Mouse (Mus musculus): ENCODE measurements at regions not wholly inside any gene's neighbourhood (a gene's known extent, or its start where the extent isn't known, plus 50 kb on each side); places are given as distances from the start of the nearest gene placed in this dataset.
"Not testable (repeated sequence)": the region's sequence is repeated elsewhere in the genome, so short reads cannot be mapped to it uniquely, and the experiment has no call there.

DNA sequence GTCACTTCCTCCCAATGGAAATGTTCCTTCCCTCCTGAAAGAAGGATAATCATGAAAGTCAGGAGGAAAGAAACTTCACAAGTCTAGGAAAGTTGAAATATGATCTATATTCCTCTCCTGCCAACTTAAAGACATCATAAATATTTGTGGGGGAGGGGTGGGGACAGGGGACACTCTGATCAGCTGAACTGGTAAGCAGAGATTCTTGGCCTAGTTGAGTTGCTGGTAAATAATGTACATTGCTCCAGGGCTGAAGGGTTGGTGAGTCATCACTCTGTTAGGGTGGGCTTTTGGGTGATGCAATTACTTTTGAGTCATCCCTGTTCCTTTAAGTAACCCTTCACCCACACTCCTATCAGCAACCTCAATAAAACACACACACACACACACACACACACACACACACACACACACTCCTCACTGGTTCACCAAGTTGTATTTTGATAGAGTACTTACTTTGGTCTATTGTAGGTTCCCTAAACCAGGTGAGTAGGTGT, 56.0 kb downstream of the Ccdc71l start:
- no peak for ATAC-seq (replicated peaks; ENCODE audit: low read depth, poor library complexity, severe bottlenecking)

DNA sequence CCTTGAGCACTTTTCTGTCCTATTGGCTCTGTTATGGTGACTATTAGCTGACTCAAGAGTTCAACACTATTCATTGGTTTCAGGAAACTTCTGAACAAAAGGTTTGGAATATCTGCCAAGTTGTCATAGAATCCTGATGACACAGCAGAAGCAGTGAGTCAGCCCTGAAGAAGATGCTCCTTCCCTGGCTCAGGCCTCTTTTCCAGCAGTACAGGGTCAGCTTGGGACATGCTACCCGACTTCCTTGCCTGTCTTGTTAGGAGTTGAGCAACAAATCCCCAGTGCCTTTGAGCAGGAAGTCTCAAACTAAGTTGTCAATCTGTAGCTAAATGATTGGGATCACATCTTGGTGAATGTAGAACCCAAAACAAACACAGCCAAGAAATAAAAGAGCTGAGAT, 56.6 kb downstream of the Ccdc71l start:
- no peak for ATAC-seq (replicated peaks; ENCODE audit: low read depth, poor library complexity, severe bottlenecking)

DNA sequence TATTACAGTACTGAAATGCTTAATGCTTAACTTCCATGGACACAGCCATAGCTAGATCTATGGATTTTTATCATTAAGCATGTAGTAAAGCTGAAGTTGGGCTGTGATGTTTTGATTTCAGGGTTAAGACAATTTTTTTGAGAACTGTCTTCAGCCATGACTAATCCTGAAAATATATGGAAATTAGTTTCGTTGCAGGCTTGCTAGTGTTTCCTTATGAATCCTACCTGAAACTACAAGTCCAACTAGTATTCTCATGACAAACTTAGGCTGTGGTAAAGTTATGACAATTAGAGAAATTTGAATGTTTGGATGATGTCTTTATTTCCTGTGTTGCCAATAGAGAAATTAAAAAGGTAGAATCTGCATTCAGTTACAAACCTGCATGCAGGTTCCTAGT, 59.7 kb downstream of the Ccdc71l start:
- ATAC-seq (replicated peaks; ENCODE audit: low read depth, poor library complexity, severe bottlenecking): no peak

DNA sequence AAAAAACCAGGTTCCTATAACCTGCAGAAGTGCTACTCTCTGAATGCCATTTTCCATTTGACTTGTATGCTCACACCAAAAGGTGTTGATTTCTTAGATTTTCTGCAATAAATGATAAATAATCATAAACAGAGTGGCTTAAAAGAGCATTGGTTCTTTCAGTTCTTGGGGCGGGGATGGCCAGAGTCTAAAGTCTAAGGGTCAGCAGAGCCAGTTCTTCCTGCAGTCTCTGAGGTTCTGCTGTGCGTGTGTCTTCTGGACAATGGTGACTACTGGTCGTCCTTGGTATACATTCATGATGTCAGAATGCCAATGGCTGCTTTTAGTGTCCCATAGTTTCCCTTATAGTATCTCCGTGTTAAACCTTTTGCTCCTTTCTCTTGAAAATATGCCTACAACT, 66.3 kb downstream of the Ccdc71l start:
- no peak for ATAC-seq (replicated peaks; ENCODE audit: low read depth, poor library complexity, severe bottlenecking)

DNA sequence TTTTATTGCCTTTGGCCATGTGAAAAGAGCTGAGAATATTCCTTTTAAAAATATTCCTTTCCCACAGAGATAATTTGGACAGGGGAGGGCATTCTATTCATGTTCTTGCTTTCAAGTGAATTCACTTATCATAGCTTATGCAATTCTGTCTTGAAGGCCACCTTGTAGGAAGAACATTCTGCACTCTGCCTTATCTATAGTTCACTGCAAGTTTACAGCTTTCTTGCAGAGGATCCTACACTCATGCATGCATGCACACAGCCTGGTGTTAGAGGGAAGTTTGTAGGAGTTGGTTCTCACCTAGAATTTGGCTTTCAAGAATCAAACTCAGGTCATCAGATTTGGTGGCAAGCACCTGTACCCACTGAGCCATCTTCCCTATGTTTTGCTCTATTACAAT, 67.4 kb downstream of the Ccdc71l start:
- no peak for ATAC-seq (replicated peaks; ENCODE audit: low read depth, poor library complexity, severe bottlenecking)

DNA sequence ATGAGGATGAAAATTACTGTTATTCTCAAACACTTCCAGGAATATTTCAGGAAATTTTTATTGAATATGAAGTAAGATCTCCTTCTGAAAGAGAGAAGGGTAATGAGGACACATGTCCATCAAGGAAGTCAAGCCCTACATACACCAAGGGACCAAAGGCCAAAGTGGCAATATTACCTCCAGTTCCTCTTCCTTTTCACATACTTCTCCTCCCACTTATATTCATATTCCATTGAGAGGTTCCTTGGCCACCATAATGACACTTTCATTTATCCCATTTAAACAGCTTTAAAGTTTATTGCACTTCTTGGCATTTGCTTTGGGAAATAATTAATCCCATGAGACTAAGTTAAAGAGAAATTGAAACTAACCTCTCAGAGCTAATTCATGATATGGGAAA, 70.9 kb downstream of the Ccdc71l start:
- ATAC-seq (replicated peaks; ENCODE audit: low read depth, poor library complexity, severe bottlenecking): no peak

DNA sequence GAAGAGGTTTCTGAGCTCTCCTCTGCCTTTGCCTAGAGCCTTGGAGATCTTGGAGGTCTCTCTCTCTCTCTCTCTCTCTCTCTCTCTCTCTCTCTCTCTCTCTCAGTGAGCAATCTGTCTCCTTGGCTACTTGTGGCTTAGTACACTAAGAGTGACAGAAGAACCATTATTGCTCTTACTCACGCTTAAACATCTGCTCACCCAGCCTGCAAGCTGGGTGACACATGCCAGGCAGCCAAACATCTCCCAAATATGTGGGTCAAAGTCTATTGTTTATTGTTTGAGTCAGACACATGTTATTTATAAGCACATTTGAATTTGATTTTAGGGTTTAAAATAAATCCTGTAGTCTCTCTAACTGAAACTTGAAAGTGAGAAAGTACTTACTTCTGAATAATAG, 72.7 kb downstream of the Ccdc71l start:
- no peak for ATAC-seq (replicated peaks; ENCODE audit: low read depth, poor library complexity, severe bottlenecking)

DNA sequence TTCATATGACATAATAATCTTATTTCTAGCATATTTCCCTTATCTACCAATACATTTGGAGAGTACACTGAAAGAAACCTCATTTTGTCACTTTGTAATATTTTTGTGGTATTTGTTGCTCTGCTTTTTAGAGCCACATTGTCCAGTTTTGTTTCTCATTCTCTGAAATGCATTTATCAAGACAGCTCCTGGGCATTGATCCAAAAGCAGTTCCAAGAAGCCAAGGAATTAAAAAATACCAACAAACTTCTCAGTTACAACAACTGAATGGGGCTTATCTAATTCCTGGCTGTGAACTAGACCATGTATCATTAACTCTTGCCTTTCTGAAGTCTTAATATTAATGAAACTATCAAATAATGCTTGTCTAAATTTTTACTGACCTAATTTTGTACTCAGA, 76.3 kb downstream of the Ccdc71l start:
- 0 out of 2 replicates have a peak, but pooled peaks have one; percentile 18 for ATAC-seq (replicated peaks; ENCODE audit: low read depth, poor library complexity, severe bottlenecking)

DNA sequence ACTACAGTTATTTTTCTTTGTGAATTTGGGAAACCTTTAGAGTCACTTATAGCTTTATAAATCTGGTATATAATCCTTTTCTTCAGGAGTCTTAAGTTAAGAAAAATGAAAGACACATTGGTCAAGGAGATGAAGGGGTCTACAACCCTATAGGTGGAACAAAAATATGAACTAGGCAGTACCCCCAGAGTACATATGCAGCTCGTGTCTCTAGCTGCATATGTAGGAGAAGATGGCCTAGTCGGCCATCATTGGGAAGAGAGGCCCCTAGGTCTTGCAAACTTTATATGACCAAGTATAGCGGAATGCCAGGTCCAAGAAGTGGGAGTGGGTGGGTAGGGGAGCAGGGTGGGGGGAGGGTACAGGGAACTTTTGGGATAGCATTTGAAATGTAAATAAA, 76.7 kb downstream of the Ccdc71l start:
- not testable (repeated sequence) for ATAC-seq (replicated peaks; ENCODE audit: low read depth, poor library complexity, severe bottlenecking)

DNA sequence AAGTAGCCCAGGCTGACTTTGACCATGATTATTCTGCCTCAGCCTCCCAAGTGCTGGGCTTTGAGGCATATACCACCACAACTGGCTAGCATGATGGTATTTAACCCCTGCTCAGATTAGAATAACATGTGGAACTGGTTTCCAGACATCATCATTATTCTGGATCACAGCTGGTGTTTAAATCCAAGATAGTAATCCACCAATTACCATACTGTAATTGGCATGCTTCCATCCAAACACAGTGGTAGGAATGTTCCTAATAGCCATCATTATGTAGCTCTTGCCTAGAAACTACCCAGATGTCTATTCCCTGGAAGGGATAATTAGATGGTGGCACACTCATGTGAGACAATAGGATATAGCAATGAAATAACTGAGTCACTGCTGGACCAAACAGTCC, 77.4 kb downstream of the Ccdc71l start:
- no peak for ATAC-seq (replicated peaks; ENCODE audit: low read depth, poor library complexity, severe bottlenecking)

DNA sequence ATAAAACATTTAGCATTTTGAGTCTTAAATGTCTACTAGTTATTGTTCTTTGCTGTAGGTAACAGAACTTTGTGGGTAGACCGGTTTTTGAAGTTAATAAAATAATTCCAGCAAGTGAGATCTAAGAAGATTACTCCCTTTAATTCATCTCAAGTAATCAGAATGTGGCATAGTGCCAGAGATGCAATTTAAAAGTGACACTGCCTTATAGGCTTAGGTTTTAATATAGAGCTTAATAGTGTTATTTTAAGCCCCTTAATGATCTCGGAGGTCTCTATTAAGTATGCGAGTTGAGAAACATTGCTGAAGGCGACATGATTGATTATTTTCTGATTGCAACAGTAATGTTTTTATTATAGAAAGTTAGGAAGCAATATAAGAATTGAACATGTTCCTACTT, 78.3 kb downstream of the Ccdc71l start:
- ATAC-seq (replicated peaks; ENCODE audit: low read depth, poor library complexity, severe bottlenecking): no peak

DNA sequence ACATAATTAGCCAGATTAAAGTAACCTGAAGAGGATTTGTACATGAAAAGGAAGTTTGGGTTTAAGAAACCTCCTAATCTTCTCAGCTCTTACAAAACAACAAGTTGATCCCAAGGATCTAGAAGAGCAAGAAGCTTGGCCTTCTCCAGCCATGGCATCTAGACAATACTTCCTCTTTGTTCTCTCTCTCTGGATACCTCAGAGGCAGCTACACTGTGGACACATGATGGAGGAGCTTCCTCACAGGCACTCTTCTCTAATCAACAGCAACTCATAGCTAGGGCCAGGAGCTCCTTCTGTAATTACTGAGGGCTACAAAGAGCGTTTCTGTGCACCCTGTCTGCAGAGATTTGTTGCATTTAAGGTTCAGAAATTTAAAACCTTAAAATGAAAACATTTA, 79.9 kb downstream of the Ccdc71l start:
- 0 out of 2 replicates have a peak, but pooled peaks have one; percentile 54 for ATAC-seq (replicated peaks; ENCODE audit: low read depth, poor library complexity, severe bottlenecking)

DNA sequence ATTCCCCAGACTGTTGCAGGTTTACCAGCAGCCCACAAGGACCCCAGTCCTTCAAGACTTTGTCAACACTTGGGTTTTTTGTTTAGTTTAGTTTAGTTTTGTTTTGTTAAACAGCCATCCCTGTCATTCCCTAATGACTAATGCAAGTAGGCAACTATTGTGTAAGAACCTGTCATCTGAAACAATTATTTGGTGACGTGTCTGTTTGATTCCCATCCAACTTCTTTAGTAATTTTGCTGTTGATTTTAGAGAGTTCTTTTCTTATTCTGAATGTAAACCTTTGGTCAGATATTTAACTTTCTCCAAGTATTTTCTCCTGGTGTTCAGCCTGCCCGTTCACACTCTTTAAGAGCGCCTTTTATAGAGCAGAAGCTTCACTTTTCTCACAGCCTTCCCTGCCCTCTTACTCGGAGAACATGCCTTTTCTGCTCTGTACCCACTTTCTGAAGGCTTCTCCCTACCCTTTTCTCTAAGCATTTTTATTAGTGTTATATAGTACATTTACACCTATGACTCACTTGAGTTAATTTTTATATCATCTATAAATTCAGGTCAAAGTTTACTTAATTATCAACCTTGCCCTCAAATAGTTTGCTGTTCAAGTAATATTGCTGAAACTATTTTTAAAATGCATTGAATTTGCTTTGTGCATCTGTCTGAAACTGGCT, 82.0 kb downstream of the Ccdc71l start:
- ATAC-seq (replicated peaks; ENCODE audit: low read depth, poor library complexity, severe bottlenecking): no peak

DNA sequence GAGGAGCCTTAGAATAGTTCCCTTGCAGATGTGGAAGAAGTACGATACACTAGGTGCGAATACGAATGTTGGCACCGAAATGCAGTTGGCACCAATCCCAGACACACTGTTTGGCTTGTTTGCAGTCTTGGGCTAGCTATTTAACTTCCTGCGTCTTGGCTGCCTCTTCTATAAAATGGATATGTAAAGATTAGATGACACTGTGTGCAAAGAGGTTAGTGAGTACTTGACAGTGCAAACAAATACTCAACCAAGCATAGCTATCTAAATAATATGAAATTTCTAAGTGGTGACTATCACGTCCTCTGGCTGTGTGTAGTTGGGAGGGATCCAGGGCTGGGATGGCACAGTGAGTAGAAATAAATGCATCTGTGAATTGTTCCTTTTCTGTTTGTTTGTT, 86.9 kb downstream of the Ccdc71l start:
- ATAC-seq (replicated peaks; ENCODE audit: low read depth, poor library complexity, severe bottlenecking): no peak

DNA sequence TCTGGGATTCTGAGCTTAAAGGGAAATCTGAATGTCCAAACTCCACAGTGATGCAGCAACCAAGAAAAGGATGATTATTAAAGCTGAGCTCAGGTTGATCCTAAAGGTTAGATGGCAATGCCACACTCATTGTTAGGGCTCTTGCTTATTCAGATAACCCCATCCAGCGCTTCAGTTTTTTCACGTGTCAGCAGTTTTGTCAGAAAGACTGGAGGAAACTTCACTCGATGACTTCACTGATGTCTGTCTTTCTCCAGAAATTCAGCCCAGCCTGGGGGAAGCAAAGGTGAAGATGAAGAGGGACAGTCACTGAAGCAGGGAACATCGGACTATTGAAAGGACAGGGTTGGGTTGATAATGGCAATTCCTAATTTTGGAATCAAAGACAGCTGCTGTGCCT, 91.4 kb downstream of the Ccdc71l start:
- ATAC-seq (replicated peaks; ENCODE audit: low read depth, poor library complexity, severe bottlenecking): no peak

DNA sequence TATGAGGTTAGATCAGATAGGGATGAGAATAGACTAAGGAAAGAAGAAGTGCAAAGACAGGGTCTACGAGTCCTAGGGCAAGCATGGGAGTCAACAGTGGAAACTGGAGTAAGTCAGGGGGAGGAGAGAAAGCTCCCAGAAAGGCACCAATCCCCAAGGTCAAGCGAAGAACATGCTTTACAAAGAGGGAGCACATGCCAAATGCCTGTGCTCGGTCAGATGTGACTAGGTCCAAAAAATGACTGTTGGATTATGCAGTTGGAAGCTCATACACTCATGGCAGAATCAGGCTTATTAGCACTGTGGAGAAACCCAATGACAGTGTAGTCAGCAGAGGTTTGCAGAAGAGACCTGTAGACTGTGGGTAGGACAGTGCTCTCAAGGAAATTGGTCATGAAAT, 100.9 kb downstream of the Ccdc71l start:
- ATAC-seq (replicated peaks; ENCODE audit: low read depth, poor library complexity, severe bottlenecking): no peak

DNA sequence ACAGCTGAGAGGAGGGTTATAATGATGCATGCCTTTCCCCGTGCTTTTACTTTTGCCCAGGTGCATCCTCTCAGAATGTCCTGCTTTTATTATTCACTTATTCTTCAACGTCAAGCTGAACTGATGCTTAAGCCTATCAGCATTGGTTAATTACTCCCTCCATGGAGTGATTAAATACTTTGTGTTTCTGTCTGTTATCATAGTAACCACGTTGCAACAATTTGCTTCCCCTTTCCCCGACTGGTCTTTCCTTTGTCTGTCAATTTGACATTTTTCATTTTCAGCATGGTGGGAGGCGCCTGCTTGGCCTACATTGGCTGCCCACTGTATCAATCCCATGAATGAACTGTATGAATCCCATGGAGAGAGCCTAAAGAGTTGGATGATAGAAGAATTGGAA, 101.8 kb downstream of the Ccdc71l start:
- ATAC-seq (replicated peaks; ENCODE audit: low read depth, poor library complexity, severe bottlenecking): peak; percentile 80

DNA sequence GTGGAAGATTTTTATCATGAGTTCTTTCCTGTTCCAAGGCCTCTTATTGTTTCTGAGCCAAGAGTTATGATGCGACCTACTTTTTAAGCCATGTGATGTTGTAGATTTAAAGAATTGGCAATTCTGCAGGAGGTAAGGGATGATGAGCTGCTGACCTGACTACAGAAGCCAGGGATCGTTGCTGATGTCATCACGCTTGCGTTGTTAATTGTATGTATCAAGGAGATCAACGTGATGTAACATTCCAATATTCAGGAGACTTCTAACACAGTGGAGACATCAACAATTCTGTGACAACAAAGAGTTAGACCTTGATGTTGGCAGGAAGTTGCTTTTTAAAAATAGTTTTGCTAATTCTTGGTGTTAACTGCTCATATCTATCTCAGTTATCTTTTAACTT, 102.5 kb downstream of the Ccdc71l start:
- no peak for ATAC-seq (replicated peaks; ENCODE audit: low read depth, poor library complexity, severe bottlenecking)

DNA sequence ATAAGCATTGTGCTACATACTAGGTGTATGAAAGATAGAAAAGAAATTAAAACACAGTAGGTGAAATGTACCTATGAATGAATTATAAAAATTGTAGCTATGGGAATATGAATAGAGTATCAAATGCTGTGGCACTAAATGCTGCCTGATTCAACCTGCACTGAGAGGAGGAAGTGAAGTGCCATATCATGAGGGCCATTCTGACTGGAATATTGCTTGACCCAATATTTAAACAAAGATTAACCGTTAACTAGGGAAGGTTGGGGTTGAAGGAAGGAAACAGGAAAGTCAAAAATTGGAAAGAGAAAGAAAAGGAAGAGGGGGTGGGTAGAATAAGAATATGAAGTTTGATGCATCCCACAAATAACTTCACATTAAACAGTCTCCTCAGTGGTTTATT, 103.8 kb downstream of the Ccdc71l start:
- ATAC-seq (replicated peaks; ENCODE audit: low read depth, poor library complexity, severe bottlenecking): no peak

DNA sequence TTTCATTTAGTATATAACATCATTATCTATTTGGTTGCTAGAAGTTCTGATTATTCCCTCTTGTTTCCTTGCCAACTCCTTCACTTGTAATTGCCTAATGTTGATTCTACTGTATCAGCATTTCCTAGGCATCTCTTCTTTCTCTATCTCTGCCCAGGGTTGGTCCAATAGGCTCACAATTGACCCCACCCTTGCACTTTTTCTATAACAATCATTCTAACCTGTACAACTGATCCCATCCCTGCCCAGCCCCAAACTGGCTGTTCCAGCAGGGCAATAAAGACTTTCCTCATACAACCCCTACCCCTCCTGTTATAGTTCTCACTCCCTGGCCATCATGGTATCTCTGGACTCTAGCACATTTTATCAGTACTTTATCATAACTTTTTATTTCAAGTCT, 104.3 kb downstream of the Ccdc71l start:
- ATAC-seq (replicated peaks; ENCODE audit: low read depth, poor library complexity, severe bottlenecking): no peak

DNA sequence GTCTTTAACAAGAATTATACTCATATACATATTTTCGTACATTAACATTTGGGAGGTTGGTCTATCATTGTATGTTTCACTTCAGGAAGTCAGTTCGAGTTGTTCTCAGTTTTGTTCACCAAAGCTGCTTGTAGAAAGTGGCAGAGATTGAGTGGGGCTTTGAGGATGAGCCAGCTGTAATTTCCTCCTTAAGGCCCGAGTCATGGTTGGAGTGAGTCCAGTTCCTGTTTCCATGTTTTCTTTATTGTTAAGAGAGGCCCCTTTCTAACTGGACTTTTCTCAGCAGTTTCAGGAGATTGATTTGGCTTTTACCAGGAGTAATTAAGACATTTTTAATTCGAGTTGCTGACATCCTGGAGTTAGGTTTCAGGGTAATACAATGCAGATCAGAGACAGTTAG, 107.7 kb downstream of the Ccdc71l start:
- 0 out of 2 replicates have a peak, but pooled peaks have one; percentile 26 for ATAC-seq (replicated peaks; ENCODE audit: low read depth, poor library complexity, severe bottlenecking)

DNA sequence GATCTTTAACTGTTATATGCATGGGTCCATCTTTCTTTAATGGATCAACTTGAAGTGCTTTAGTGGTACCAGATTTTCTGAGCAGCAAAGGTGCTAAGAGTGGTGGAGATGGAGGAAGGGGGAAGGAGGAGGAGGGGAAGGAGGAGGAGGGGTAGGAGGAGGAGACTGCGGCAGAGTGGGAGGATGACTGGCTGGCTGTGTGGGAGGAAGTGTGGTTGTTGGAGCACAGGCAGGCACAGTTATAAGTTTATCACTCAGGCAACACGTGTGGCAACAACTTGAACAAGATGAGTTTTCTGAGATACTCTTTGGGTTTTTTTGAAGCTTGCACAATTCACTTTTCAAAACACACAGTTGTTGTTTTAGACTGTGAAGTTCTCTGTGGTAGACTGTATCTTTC, 108.2 kb downstream of the Ccdc71l start:
- ATAC-seq (replicated peaks; ENCODE audit: low read depth, poor library complexity, severe bottlenecking): peak; percentile 87

Data from common myeloid progenitor, adult 5-6 weeks (primary cell).